Mouse (Mus musculus): Measurements from ENCODE around the gene Mis18bp1.
A peak's percentile ranks its signal among the peaks of the same experiment; 100 is the strongest.
"Not testable (repeated sequence)": the region's sequence is repeated elsewhere in the genome, so short reads cannot be mapped to it uniquely, and the experiment has no call there.

Mis18bp1 gene

DNA sequence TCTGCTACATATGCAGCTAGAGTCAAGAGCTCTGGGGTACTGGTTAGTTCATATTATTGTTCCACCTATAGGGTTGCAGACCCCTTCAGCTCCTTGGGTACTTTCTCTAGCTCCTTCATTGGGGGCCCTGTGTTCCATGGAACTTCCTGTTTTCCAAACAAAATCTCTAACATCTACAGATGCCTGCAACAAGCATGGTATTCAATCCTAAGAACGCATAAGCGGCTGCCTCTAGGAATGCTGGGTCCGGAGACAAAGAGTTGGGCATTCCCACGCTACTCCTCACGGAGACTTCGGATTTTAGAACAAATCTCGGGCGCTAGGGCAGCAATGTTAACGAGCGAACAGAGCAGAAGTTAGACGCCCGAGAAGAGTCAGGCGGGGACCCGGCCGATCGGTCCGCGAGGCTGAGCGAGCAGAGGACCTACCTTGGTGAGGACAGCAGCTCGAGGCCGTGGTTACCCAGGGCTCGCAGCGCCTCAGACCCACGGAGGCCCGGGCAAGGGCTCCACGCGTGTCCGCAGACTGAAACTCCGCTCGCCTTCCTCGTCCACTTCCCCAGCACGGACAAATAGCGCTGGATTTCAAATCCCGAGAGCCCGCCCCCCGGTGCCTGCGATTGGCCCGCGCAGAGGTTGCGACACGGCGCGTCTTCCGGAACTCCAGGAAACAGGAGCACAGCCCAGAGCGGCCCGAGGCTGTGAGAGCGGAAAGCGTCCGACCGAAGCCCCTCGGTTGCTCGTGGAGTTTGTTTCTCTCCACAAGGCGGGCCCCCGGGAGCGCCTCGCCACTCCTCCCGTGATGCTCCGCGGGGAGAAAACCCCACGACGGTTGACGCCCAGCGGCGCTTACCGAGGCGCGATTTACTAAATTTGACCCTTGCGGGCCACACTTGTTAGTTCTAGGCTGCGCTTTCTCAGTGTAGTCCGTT is at the start of gene Mis18bp1:
Mis18bp1 (minus strand) TSS at position 584 of the 931 bp plus-strand sequence.
- ATAC-seq (ENCODE audit: low TSS enrichment) = peak; percentile 100

DNA sequence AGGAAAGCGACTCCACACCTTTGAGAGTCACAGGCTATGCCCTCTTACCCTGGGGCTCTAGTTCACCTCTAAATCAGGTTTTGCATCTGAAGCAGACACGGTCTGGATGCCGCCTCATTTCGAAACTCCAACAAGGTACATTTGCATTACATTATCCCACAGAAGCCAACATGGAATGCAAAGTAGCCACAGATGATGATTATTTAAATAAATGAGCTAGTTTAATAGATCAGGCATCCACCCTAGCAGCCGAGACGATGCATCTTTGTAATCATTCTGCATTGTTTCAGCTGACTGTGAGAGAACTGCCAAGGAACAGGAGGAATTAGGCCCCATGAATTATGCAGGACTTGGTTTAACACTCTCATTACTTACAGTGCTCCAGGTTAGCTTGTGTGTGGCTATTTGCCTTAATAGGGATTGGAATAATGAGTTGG is 44.0 kb upstream of the Mis18bp1 start:
- no peak for ATAC-seq (ENCODE audit: low TSS enrichment)

DNA sequence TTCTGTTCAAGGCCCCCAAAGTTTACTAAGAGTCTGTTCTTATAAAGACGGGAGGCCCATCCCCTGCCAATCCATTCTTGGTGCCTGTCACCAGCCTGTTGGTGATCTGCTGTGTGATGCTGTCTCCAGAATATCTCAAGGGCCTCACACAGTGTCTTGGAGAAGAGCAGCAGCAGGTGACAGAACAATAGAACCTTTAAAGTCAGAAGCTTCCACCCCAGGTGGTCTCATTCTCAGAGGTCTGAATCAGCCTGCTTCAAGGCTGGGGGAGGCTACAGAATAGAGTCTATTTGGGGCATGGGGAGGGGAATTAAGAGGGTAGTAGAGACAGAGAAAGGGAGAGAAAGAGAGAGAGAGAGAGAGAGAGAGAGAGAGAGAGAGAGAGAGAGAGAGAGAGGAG is 34.0 kb upstream of the Mis18bp1 start:
- ATAC-seq (ENCODE audit: low TSS enrichment) = no peak

DNA sequence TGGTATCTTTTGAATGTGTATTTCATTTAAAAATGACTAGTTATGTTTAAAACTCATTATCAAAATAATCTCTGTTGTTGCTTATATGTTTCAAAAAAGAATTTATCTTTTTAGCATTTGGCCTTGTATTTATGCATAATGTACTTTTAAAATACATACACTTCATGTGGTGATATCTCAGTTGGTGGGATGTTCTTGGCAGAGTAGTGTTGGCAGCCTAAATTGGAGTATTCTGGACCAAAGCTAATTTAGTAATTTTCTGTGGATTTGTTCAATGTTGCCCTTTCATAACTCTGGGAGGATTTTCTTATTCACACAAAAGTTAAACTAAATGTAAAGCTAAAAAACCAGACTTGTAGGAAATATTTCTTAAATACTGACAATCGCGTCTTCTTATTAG is 29.4 kb upstream of the Mis18bp1 start:
- ATAC-seq (ENCODE audit: low TSS enrichment) = peak; percentile 86

DNA sequence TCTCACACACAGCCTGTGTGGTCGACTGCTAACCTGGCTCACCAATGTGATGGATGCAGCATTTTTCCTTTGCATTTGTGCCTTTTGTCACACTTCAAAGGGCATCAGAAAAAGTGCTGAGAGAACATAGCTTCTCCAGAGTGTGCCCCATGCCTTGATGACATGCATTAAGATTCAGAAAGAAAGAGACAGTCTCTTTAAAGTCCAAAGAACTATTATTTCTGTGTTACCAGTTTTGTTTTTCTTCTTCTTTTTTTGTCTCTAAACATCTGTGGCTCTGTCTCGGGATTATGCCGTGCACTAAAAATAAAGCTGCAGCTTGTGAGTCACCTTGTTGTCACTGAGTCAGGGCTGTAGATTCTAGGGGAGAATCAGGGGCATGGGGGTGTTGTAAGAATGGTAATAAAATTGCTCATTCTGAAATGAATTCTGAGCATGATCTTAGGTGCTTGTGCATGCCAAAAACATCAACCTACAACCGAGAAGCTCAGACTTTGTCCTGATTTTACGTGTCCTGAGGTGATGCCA is 21.7 kb upstream of the Mis18bp1 start:
- ATAC-seq (ENCODE audit: low TSS enrichment) = peak; percentile 93

DNA sequence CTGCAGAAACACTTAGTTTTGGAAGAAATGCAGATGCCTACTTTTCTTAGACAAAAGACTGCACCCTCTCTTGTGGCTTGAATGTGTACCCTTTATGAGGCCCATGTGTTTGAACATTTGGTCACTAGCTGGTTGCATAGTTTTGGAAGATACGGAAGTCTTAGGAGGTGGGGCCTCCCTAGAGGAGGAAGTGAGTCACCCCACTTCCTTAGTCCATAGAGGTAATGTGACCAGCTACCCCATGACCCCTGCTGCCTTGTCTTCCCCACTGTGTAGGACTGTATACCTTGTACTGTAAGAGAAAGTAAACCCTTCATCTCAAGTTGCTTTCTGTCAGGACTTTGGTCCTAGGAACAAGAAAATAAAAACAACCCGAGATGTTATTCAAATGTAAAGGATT is 16.8 kb upstream of the Mis18bp1 start:
- ATAC-seq (ENCODE audit: low TSS enrichment) = no peak

DNA sequence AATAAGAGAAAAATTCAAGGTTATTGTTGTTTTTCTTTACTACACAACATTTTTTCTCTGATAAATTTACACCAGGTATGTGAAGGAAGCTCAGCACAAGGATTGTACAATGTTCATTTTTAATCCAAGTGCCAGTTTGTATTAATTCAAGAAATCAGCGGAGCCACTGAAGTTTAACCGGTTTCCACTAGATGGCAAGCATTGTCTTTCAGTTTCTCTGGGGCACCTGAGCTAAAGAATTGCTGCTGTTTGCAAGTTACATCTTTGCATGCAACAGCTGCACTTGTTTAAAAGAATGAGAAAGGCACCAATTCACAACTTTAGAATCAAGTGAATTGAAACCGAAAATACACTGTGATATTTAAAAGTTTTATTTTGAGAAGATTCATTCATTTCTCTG is 15.0 kb upstream of the Mis18bp1 start:
- peak; percentile 86 for ATAC-seq (ENCODE audit: low TSS enrichment)

DNA sequence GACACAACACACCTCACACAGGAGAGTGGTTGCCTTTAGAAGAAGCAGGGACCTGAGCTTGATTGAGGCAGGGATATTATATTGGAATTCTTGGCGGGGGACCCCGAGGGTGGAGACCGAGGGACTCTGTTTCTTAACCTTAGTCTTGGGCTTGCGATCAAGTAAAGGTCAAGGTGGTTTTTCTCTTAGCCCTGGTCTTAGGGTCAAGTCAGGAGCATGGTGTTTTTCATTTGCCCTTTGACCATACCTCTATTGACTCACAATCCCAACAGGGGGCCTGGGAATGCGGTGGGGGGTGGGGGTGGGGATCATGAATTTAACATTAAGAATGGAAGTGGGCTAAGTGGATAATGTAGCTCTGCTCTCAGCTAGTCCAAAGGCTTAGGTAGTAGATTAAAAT is 1.3 kb upstream of the Mis18bp1 start:
- no peak for ATAC-seq (ENCODE audit: low TSS enrichment)

DNA sequence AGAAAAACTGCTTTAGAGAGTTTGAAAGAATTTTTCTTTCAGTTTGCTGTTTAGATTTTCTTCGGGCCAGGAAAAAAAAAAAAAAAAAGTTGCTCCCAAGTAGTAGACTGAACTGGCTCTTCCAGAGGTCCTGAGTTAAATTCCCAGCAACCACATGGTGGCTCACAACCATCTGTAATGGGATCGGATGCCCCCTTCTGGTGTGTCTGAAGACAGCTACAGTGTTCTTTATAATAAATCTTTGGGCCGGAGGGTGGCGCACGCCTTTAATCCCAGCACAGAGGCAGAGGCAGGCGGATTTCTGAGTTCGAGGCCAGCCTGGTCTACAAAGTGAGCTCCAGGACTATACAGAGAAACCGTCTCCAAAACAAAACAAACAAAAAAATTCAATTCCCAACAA is 555 bp upstream of the Mis18bp1 start:
- ATAC-seq (ENCODE audit: low TSS enrichment) = 0 out of 2 replicates have a peak, but pooled peaks have one; percentile 7

DNA sequence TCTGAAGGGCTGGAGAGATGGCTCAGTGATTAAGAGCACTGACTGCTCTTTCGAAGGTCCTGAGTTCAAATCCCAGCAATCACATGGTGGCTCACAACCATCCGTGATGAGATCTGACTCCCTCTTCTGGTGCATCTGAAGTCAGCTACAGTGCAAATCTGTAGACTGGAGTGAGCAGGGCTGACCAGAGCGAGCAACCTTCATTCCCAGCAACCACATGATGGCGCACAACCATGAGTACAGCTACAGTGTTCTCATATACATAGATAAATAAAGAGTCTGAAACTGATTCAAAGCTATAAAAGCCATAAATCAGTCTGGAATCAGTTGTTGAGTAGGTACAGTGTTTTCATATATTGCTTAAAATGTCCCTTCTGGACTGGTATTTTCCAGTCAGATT is 36.3 kb downstream of the Mis18bp1 start:
- not testable (repeated sequence) for ATAC-seq (ENCODE audit: low TSS enrichment)

DNA sequence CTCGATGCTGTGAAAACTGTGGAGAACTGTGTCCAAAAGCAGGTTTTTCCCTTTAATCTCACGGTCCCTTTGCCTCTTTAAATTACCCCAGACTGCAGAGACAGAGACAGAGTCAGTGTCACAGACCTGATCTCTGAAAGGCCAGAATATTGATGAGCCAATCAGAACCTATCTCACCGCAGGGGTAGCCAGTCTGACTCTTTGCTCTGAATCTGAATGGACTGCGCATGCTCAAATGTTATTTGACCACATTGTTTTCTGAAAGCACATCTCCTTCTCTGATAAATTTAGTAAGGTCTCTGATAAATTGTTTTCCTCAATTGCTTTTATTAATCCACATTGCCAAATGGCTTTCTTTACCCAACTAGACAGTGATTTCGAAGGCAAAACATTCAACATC is 53.0 kb downstream of the Mis18bp1 start:
- no peak for ATAC-seq (ENCODE audit: low TSS enrichment)

DNA sequence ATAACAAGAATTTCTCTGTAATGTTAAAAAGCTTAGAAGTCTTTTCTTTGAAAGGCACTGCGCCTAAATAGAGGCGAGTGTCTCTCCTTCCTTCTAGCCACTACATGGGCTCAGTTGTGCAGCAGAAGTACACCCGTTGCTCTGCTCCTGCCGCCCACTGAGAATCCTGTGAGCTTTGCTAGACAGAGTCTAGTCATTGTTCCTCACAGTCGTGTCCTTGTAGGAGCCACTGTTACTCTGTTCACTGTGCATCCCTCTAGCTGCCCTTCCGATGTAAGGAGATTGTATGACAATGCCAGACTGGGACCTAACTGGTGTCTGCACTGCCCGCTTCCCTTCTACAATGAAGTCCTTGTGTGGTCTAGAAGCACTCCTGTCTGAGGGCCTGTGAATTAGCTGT is 53.4 kb downstream of the Mis18bp1 start:
- peak; percentile 85 for ATAC-seq (ENCODE audit: low TSS enrichment)

DNA sequence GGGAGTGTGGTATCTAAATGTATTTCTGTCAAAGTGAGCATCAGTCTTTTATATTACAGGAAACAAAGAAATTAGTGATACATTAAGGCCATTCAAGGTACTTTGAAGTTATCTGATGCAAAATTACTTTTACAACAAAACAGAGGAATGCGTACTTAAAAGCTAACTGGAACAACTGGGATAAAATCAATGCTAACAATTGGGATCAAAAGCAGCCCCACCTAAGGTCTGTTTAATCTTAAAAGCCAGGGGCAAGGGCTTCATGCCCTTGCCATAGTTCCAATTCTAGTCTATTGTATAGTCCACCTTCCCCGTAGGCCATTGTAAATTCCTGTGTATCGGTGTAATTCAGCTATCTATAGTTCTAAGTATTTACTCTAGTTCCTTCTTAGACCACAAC is 57.4 kb downstream of the Mis18bp1 start:
- not testable (repeated sequence) for ATAC-seq (ENCODE audit: low TSS enrichment)

DNA sequence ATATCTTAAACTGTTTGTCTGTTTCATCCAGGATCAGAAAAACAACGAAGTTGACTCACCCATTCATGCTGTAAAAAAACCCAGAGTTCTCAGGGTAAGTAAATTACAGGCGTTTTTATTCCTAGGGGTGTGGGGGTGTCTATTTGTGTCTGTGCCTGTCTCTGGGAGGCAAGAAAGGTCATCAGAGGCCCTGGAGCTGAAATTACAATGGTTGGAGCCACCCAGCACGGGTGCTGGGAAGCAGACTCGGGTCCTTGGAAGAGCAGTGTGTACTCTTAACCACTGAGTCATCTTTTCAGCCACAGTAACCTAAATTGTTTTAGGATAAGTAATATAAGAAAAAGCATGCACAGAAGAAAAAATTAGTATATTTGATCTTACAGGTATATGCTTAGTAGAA is 58.5 kb downstream of the Mis18bp1 start:
- no peak for ATAC-seq (ENCODE audit: low TSS enrichment)

DNA sequence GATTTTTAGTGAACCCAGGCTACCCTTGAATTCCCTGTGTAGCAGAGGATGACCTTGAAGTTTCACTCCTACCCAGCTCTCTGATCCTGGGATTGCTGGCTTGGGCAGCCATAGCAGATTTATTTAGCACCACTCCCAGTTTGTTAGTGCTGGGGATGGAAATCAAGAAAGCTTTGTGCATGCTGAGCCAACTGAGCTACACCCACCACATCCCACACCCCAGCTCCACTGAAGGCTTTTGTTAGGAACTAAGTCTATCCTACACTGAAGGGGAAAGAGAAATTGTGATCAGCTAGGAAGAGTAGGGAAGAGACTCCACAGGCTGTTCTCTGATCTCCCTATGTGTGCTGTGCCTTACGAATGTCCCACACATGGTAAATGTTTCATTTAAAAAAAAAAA is 59.6 kb downstream of the Mis18bp1 start:
- peak; percentile 93 for ATAC-seq (ENCODE audit: low TSS enrichment)

DNA sequence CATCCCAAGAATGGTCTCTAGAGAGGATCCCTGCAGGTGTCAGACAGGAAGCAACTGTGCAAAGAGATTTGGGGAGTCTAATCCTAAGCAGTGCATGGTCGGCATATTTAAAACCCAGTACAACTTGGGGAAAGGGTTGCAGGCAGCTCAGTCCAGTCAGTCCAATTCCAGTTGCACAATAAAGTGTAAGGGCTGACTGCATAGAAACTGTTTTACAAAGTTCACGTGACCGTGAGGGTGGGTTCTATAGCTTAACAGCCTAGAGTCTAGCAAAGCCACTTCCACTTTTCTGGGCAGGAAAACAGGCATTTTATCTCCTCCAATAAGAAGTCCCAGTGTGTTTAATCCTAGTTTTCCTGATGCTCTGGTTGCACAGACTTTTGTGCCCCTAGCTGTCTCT is 60.9 kb downstream of the Mis18bp1 start:
- ATAC-seq (ENCODE audit: low TSS enrichment) = no peak

DNA sequence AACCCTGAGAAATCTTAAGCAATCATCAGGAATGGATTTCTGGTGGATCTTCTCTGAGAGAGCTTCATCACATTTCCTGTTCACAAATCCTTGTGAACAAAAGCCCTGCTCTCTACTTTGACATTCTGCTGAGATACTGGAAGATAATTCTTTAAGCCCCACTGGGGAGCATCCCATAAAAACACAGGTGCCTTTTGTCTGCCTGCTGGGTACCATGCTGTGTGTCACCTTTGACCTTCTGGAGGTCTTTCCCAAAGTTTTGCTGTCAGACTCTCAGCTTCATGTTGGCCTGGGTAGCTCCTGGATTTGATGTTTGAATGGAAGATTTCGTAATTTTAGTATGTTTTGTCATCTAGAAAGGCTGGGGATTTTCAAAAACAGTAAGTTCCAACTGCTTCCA is 63.7 kb downstream of the Mis18bp1 start:
- ATAC-seq (ENCODE audit: low TSS enrichment) = no peak
